Mouse (Mus musculus): ENCODE data around the gene Gm11487. TPM values are rescaled to one million over a fixed set of nuclear protein-coding genes. Genes with fewer than 3 reads are reported as not detected.

The Gm11487 gene
- not detected in 2 replicates for polyA plus RNA-seq (2012; ENCODE audit: low replicate concordance)

DNA sequence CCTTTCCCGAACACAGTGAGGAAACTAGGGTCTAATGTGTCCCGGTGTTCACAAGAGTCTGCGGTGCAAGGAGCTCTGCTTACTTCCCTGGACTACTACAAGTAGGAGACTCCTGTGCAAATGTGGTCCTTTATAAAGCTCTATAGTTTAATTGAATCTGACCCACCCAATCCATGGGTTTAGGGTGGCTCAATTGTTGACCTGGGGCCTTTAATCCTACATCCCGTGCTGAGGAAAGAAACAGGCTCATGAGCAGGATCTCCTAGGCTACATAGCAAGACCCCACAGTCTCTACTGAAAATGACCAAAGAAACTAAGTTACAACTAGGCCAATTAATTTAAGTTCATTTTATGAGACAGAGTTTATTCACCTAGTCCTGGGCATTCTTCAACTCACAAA lies at the start of gene Gm11487:
Gene Gm11487 (minus strand): TSS at position 101 of the 400 bp plus-strand sequence.

Other genes with a start within 250 kb of the Gm11487 start
- not detected in 2 replicates for gene Gm11238, start 202.8 kb upstream of the Gm11487 start, polyA plus RNA-seq (2012; ENCODE audit: low replicate concordance)
- not detected in 2 replicates for gene Gm11237, start 217.9 kb upstream of the Gm11487 start, polyA plus RNA-seq (2012; ENCODE audit: low replicate concordance)
- not detected in 2 replicates for gene Gm11236, start 233.0 kb upstream of the Gm11487 start, polyA plus RNA-seq (2012; ENCODE audit: low replicate concordance)